Comparison of ENCODE assay signal across 9 mouse cellular contexts in genomic region chr2:38691542-38691941, GRCm38 (mm10). TPM values are rescaled to one million over a fixed set of nuclear protein-coding genes. Genes with fewer than 3 reads are reported as not detected.
A peak's percentile ranks its signal among the peaks of the same experiment; 100 is the strongest.
DNase-seq lines count a peak whose midpoint lies in the region; ATAC-seq and TF ChIP-seq lines count a peak whose summit lies in the region.
"Had no signal": no experiment of that assay in that cellular context is flagged by ENCODE, and none has a peak within 500 bp of the region (broad histone marks: within the 10 kb centered on the region; RNA-seq: fewer than 3 reads in every experiment).

No protein-coding gene starts in this region.

- peak; percentile 56 for TF ChIP-seq CTCF in gastrocnemius, adult 2 months (IDR thresholded peaks at IDR 0.05)
- peak; percentile 66 for TF ChIP-seq CTCF in kidney, postnatal 0 days (IDR thresholded peaks at IDR 0.05; ENCODE audit: low read depth)

- H3K27me3 ChIP-seq in kidney, postnatal 0 days (ENCODE audit: insufficient read depth, low read length) = no peaks in the 10 kb centered on the region

- H3K4me1 ChIP-seq in kidney, postnatal 0 days (replicated peaks; ENCODE audit: insufficient read depth, low read length) = no peaks in the 10 kb centered on the region

- no peak overlapping the region for H3K4me2 ChIP-seq in kidney, postnatal 0 days (ENCODE audit: low read length)

- 14% methylated on average over 8 of the region's 8 CpGs for WGBS in kidney, postnatal 0 days

- H3K36me3 ChIP-seq in kidney, postnatal 0 days (ENCODE audit: insufficient read depth, low read length) = no peaks in the 10 kb centered on the region

- H3K4me3 ChIP-seq in gastrocnemius, adult 2 months = no peak overlapping the region
- H3K4me3 ChIP-seq in kidney, postnatal 0 days (replicated peaks; ENCODE audit: low read depth, low read length) = no peak overlapping the region

- no peaks in the 10 kb centered on the region for H3K9me3 ChIP-seq in kidney, postnatal 0 days (replicated peaks; ENCODE audit: low read length)

- no peak overlapping the region for H3K27ac ChIP-seq in gastrocnemius, adult 2 months
- H3K27ac ChIP-seq in kidney, postnatal 0 days = no peak overlapping the region

- DNase-seq in gastrocnemius, adult 2 months = peak; percentile 42
- no peak for DNase-seq in gastrocnemius, adult 8-10 months (ENCODE audit: low spot score in 2 of 2)
- DNase-seq in right cerebral cortex, postnatal 14 days = peak; percentile 50
- no peak for DNase-seq in right cerebral cortex, postnatal 25 days
- peak; percentile 51 for DNase-seq in cerebellum, adult 9-10 months
- no peak for DNase-seq in kidney, postnatal 0 days (ENCODE audit: low spot score)
- DNase-seq in retina, postnatal 1 day = peak; percentile 62
- no peak for DNase-seq in natural killer cell, adult 2 months (ENCODE audit: low spot score in 2 of 2)

- H3K9ac ChIP-seq in kidney, postnatal 0 days (ENCODE audit: low read depth, low read length) = no peak overlapping the region

- ATAC-seq in kidney, postnatal 0 days (replicated peaks; ENCODE audit: low FRiP score, low read depth) = no peak

- intact Hi-C loops in gastrocnemius, adult 2 months (cut with DNase I) = no loop called here

RNA-seq across cellular contexts. Expression of gene Nr5a1, which starts 22.8 kb away (rescaled TPM):
- not detected for total RNA-seq in gastrocnemius, adult 2 months (2021)
- total RNA-seq in gastrocnemius, adult 8-10 months (2022) = under 1 TPM in 2 of 4 experiments, not detected in 2; 0.12 to 0.16 TPM
- polyA plus RNA-seq in kidney, postnatal 0 days (2015; fragmentation: Nextera tagmentation; extraction: Ambion mirVana) = 0.36 and 0.56 TPM in 2 replicates
- total RNA-seq: layer of hippocampus, postnatal 25 days had no signal

RNA-seq across cellular contexts. Expression of gene Psmb7, which starts 47.7 kb away (rescaled TPM):
- 100 to 1,000 TPM; 295 to 298 TPM for total RNA-seq in gastrocnemius, adult 2 months (2021)
- 100 to 1,000 TPM; 311 to 333 (median 328) TPM for total RNA-seq in gastrocnemius, adult 8-10 months (2022)
- 217 and 220 TPM in 2 replicates for polyA plus RNA-seq in kidney, postnatal 0 days (2015; fragmentation: Nextera tagmentation; extraction: Ambion mirVana)

Comparison
In these comparisons a context has a peak if more than half of its experiments do, and no peak if none do; other contexts are left out.
1. DNase-seq: peak in gastrocnemius, adult 2 months (single experiment), right cerebral cortex, postnatal 14 days (single experiment), cerebellum, adult 9-10 months (single experiment) and retina, postnatal 1 day (single experiment); none in gastrocnemius, adult 8-10 months (0 of 2), right cerebral cortex, postnatal 25 days (single experiment), kidney, postnatal 0 days (single experiment) and natural killer cell, adult 2 months (0 of 2).